Mouse (Mus musculus) G1E (cell line): ENCODE data around the gene Cited4. TPM values are rescaled to one million over a fixed set of nuclear protein-coding genes. Genes with fewer than 3 reads are reported as not detected.
A peak's percentile ranks its signal among the peaks of the same experiment; 100 is the strongest.

Experiments
- ATAC-seq: 2 replicates; pipeline ENCODE4 v1.8.0; 2016; ENCODE audit warnings: mild to moderate bottlenecking; ENCODE audit not compliant: insufficient number of reproducible peaks, poor library complexity, low FRiP score, severe bottlenecking; ENCODE audit errors: extremely low read depth
- DNase-seq: peaks from one replicate; pipeline ENCODE4 v3.0.0; 2012; ENCODE audit warnings: low spot score
- H3K27me3 ChIP-seq: 2 replicates; pipeline ENCODE4 v1.6.1; 2012; ENCODE audit warnings: mild to moderate bottlenecking, low read length, inconsistent platforms; ENCODE audit not compliant: insufficient read depth
- H3K36me3 ChIP-seq: replicated peaks from 2 replicates; pipeline ENCODE3; 2012; ENCODE audit warnings: mild to moderate bottlenecking, inconsistent platforms
- H3K4me1 ChIP-seq: 2 replicates; pipeline ENCODE4 v1.6.1; 2012; ENCODE audit warnings: low read depth, low read length, inconsistent platforms, mixed read lengths; ENCODE audit not compliant: insufficient read depth
- H3K4me3 ChIP-seq: 2 replicates; pipeline ENCODE4 v1.5.1; 2012; ENCODE audit warnings: low read depth, mild to moderate bottlenecking, inconsistent platforms, low read length, moderate library complexity, mixed read lengths
- H3K9me3 ChIP-seq: replicated peaks from 2 replicates; pipeline ENCODE4 v1.6.1; 2012; ENCODE audit warnings: inconsistent platforms
- CTCF ChIP-seq: IDR thresholded peaks from 2 replicates; pipeline ENCODE4 v1.5.1; 2012; ENCODE audit warnings: low read depth, low read length, inconsistent platforms, mixed read lengths
- GATA1 ChIP-seq: IDR thresholded peaks from 2 replicates; pipeline ENCODE4 v1.6.1; 2012; ENCODE audit warnings: borderline replicate concordance, low read length, inconsistent platforms, mixed read lengths
- GATA2 ChIP-seq: IDR thresholded peaks from 2 replicates; pipeline ENCODE4 v1.6.1; 2012; ENCODE audit warnings: low read depth, low read length, inconsistent platforms, borderline replicate concordance
- POLR2AphosphoS5 ChIP-seq: IDR thresholded peaks from 2 replicates; pipeline ENCODE4 v1.6.1; 2012; ENCODE audit warnings: low read depth, low read length, inconsistent platforms; ENCODE audit not compliant: insufficient replicate concordance
- TAL1 ChIP-seq: conservative IDR thresholded peaks from 2 replicates; pipeline ENCODE4 v1.6.1; 2012; ENCODE audit warnings: low read depth, low read length, inconsistent platforms, mixed read lengths
- polyA plus RNA-seq: library from polyadenylated mRNA; stranded (reverse); fragments of >175 nt; gene quantifications from 2 replicates; pipeline ENCODE4 v1.2.3, GENCODE M21; 2012
- total RNA-seq, 2 experiments: library from RNA; stranded (forward) in 1 of 2; stranded (reverse) in 1 of 2; fragments of 200-1000 nt in 1 of 2; fragments of >200 nt in 1 of 2; fragmentation: Nextera tagmentation in 1 of 2; gene quantifications; 2 replicates each; pipeline ENCODE4 v1.2.3; 2014 to 2017

Gene Cited4
- total and polyA plus RNA-seq, 3 experiments: 65.4 to 625 (median 82.3) TPM

GRCm38 (mm10) chr4:120665144-120665700 lies 1.1 kb upstream of the Cited4 start:
- H3K9me3 ChIP-seq: no peaks in the 10 kb centered on the region
- H3K27me3 ChIP-seq: no peaks in the 10 kb centered on the region
- DNase-seq: peak; percentile 48
- TF ChIP-seq POLR2AphosphoS5 (no peak), GATA1 (no peak), CTCF (no peak), GATA2 (no peak), TAL1 (peak; percentile 40; the same call in 1 of the 2 replicates)
- H3K4me3 ChIP-seq: peak overlapping the region; percentile 95; the same call in 1 of the 2 replicates
- H3K36me3 ChIP-seq: peaks cover 12% of the 10 kb centered on the region
- H3K4me1 ChIP-seq: peaks cover 59% of the 10 kb centered on the region
- peak; percentile 46 for ATAC-seq

- no peak for ATAC-seq
- DNase-seq: no peak
- TF ChIP-seq POLR2AphosphoS5 (no peak), GATA1 (no peak), TAL1 (no peak), GATA2 (no peak), CTCF (no peak)
- Histone ChIP-seq H3K36me3 (peaks cover 12% of the 10 kb centered on the region), H3K9me3 (no peaks in the 10 kb centered on the region), H3K4me1 (peaks cover 62% of the 10 kb centered on the region), H3K4me3 (peak overlapping the region; percentile 95; the same call in 1 of the 2 replicates), H3K27me3 (no peaks in the 10 kb centered on the region)
Measured at GRCm38 (mm10) chr4:120665782-120666181, 590 bp upstream of the Cited4 start.

GRCm38 (mm10) chr4:120667045-120667501 lies 701 bp downstream of the Cited4 start:
- Histone ChIP-seq H3K4me3 (peak overlapping the region; percentile 95), H3K4me1 (peaks cover 71% of the 10 kb centered on the region), H3K27me3 (no peaks in the 10 kb centered on the region), H3K9me3 (no peaks in the 10 kb centered on the region), H3K36me3 (peaks cover 12% of the 10 kb centered on the region)
- no peak for TF ChIP-seq GATA1
- TF ChIP-seq POLR2AphosphoS5: no peak
- DNase-seq: no peak
- no peak for ATAC-seq

GRCm38 (mm10) chr4:120667555-120667954 lies 1.2 kb downstream of the Cited4 start:
- peaks cover 74% of the 10 kb centered on the region for H3K4me1 ChIP-seq
- no peaks in the 10 kb centered on the region for H3K9me3 ChIP-seq
- peak overlapping the region; percentile 95 for H3K4me3 ChIP-seq
- ATAC-seq (no peak), DNase-seq (no peak)
- peaks cover 12% of the 10 kb centered on the region for H3K36me3 ChIP-seq
- TF ChIP-seq POLR2AphosphoS5: no peak
- TF ChIP-seq CTCF: no peak
- no peak for TF ChIP-seq GATA2
- TF ChIP-seq TAL1: no peak
- no peak for TF ChIP-seq GATA1
- H3K27me3 ChIP-seq: no peaks in the 10 kb centered on the region

GRCm38 (mm10) chr4:120668551-120668950 lies 2.2 kb downstream of the Cited4 start:
- Histone ChIP-seq H3K27me3 (no peaks in the 10 kb centered on the region), H3K9me3 (no peaks in the 10 kb centered on the region), H3K4me3 (peak overlapping the region; percentile 95), H3K4me1 (peaks cover 75% of the 10 kb centered on the region), H3K36me3 (peaks cover 12% of the 10 kb centered on the region)
- no peak for ATAC-seq
- TF ChIP-seq POLR2AphosphoS5: no peak
- TF ChIP-seq GATA1: no peak
- TF ChIP-seq TAL1: no peak
- no peak for TF ChIP-seq CTCF
- TF ChIP-seq GATA2: no peak
- no peak for DNase-seq

- TF ChIP-seq TAL1 (peak; percentile 71), GATA2 (no peak), GATA1 (no peak), POLR2AphosphoS5 (no peak), CTCF (no peak)
- Histone ChIP-seq H3K4me3 (peak overlapping the region; percentile 36; the same call in 1 of the 2 replicates), H3K4me1 (peaks cover 81% of the 10 kb centered on the region), H3K27me3 (no peaks in the 10 kb centered on the region), H3K9me3 (no peaks in the 10 kb centered on the region), H3K36me3 (peaks cover 12% of the 10 kb centered on the region)
- DNase-seq (no peak), ATAC-seq (peak; percentile 11; the same call in 1 of the 2 replicates)
Measured at GRCm38 (mm10) chr4:120669585-120669984, 3.2 kb downstream of the Cited4 start.

GRCm38 (mm10) chr4:120671046-120671445 lies 4.7 kb downstream of the Cited4 start:
- Histone ChIP-seq H3K36me3 (peaks cover 12% of the 10 kb centered on the region), H3K4me1 (peaks cover 80% of the 10 kb centered on the region), H3K4me3 (no peak overlapping the region), H3K27me3 (no peaks in the 10 kb centered on the region), H3K9me3 (no peaks in the 10 kb centered on the region)
- no peak for TF ChIP-seq POLR2AphosphoS5
- TF ChIP-seq CTCF: no peak
- DNase-seq (no peak), ATAC-seq (no peak)
